Mouse (Mus musculus): ENCODE results near the gene Fcgr1. TPM values are rescaled to one million over a fixed set of nuclear protein-coding genes. Genes with fewer than 3 reads are reported as not detected.
"Not testable (repeated sequence)": the region's sequence is repeated elsewhere in the genome, so short reads cannot be mapped to it uniquely, and the experiment has no call there.

Gene Fcgr1
- total and polyA plus RNA-seq, 2 experiments from 2014 or later: 1.5 to 3.0 TPM

- Histone ChIP-seq H3K4me1 (ENCODE audit: control insufficient read depth, insufficient read depth) (no peaks in the 10 kb centered on the region), H3K27ac (ENCODE audit: low read depth) (no peak overlapping the region)
Observed at GRCm38 (mm10) chr3:96330603-96331002, 36.8 kb upstream of the Fcgr1 start.

GRCm38 (mm10) chr3:96330181-96330580 is 36.4 kb upstream of the Fcgr1 start:
- peaks cover 92% of the 10 kb centered on the region for H3K27me3 ChIP-seq (ENCODE audit: control insufficient read depth, insufficient read depth, low read length)
- no peak overlapping the region for H3K9ac ChIP-seq (replicated peaks; ENCODE audit: low read depth, low read length)
- TF ChIP-seq CTCF (IDR thresholded peaks at IDR 0.05; ENCODE audit: low read depth) (no peak), EP300 (IDR thresholded peaks at IDR 0.05; ENCODE audit: low read depth) (no peak)
- DNase-seq (ENCODE audit: low spot score) (no peak), ATAC-seq (ENCODE audit: insufficient read depth, low read depth) (no peak)
- no peak overlapping the region for H3K4me3 ChIP-seq (ENCODE audit: low read depth, low read length)
- no peaks in the 10 kb centered on the region for H3K9me3 ChIP-seq (replicated peaks; ENCODE audit: control insufficient read depth, low read length)
- no peak overlapping the region for H3K27ac ChIP-seq (ENCODE audit: low read depth)
- no peaks in the 10 kb centered on the region for H3K36me3 ChIP-seq (replicated peaks; ENCODE audit: control insufficient read depth, insufficient read depth, low read length)
- WGBS: 84% methylated on average over 4 of the region's 4 CpGs
- no peaks in the 10 kb centered on the region for H3K4me1 ChIP-seq (ENCODE audit: control insufficient read depth, insufficient read depth)
- H3K4me2 ChIP-seq (ENCODE audit: low read depth, low read length): no peak overlapping the region

More at GRCm38 (mm10) chr3:96330603-96331002, 36.8 kb upstream of the Fcgr1 start:
- TF ChIP-seq EP300 (IDR thresholded peaks at IDR 0.05; ENCODE audit: low read depth): no peak
- H3K4me3 ChIP-seq (ENCODE audit: low read depth, low read length): no peak overlapping the region
- H3K9ac ChIP-seq (replicated peaks; ENCODE audit: low read depth, low read length): no peak overlapping the region
- H3K4me2 ChIP-seq (ENCODE audit: low read depth, low read length): no peak overlapping the region
- 66% methylated on average over 7 of the region's 7 CpGs for WGBS
- ATAC-seq (ENCODE audit: insufficient read depth, low read depth): no peak
- H3K36me3 ChIP-seq (replicated peaks; ENCODE audit: control insufficient read depth, insufficient read depth, low read length): no peaks in the 10 kb centered on the region
- H3K9me3 ChIP-seq (replicated peaks; ENCODE audit: control insufficient read depth, low read length): no peaks in the 10 kb centered on the region
- H3K27me3 ChIP-seq (ENCODE audit: control insufficient read depth, insufficient read depth, low read length): peaks cover 93% of the 10 kb centered on the region
- no peak for DNase-seq (ENCODE audit: low spot score)

GRCm38 (mm10) chr3:96328730-96329387 is 35.1 kb upstream of the Fcgr1 start:
- TF ChIP-seq CTCF (IDR thresholded peaks at IDR 0.05; ENCODE audit: low read depth) (no peak), EP300 (IDR thresholded peaks at IDR 0.05; ENCODE audit: low read depth) (no peak)
- Histone ChIP-seq H3K4me3 (ENCODE audit: low read depth, low read length) (peak overlapping the region; percentile 39), H3K9me3 (replicated peaks; ENCODE audit: control insufficient read depth, low read length) (no peaks in the 10 kb centered on the region), H3K27me3 (ENCODE audit: control insufficient read depth, insufficient read depth, low read length) (peaks cover 92% of the 10 kb centered on the region), H3K27ac (ENCODE audit: low read depth) (no peak overlapping the region), H3K36me3 (replicated peaks; ENCODE audit: control insufficient read depth, insufficient read depth, low read length) (no peaks in the 10 kb centered on the region), H3K9ac (replicated peaks; ENCODE audit: low read depth, low read length) (no peak overlapping the region), H3K4me1 (ENCODE audit: control insufficient read depth, insufficient read depth) (no peaks in the 10 kb centered on the region), H3K4me2 (ENCODE audit: low read depth, low read length) (no peak overlapping the region)
- no peak for DNase-seq (ENCODE audit: low spot score)
- WGBS: 21% methylated on average over 15 of the region's 15 CpGs
- no peak for ATAC-seq (ENCODE audit: insufficient read depth, low read depth)

GRCm38 (mm10) chr3:96328060-96328729 is 34.4 kb upstream of the Fcgr1 start:
- WGBS: under 1% methylated on average over 35 of the region's 49 CpGs
- peak; percentile 93 for ATAC-seq (ENCODE audit: insufficient read depth, low read depth)
- Histone ChIP-seq H3K4me2 (ENCODE audit: low read depth, low read length) (peak overlapping the region; percentile 62), H3K4me3 (ENCODE audit: low read depth, low read length) (peak overlapping the region; percentile 39), H3K27me3 (ENCODE audit: control insufficient read depth, insufficient read depth, low read length) (peaks cover 92% of the 10 kb centered on the region)
- not testable (repeated sequence) for H3K27ac ChIP-seq (ENCODE audit: low read depth); H3K4me1 ChIP-seq (ENCODE audit: control insufficient read depth, insufficient read depth); H3K9me3 ChIP-seq (replicated peaks; ENCODE audit: control insufficient read depth, low read length); DNase-seq (ENCODE audit: low spot score); H3K36me3 ChIP-seq (replicated peaks; ENCODE audit: control insufficient read depth, insufficient read depth, low read length); H3K9ac ChIP-seq (replicated peaks; ENCODE audit: low read depth, low read length)

- Histone ChIP-seq H3K9me3 (replicated peaks; ENCODE audit: control insufficient read depth, low read length) (no peaks in the 10 kb centered on the region), H3K27ac (ENCODE audit: low read depth) (no peak overlapping the region), H3K4me2 (ENCODE audit: low read depth, low read length) (peak overlapping the region; percentile 62), H3K9ac (replicated peaks; ENCODE audit: low read depth, low read length) (no peak overlapping the region), H3K4me1 (ENCODE audit: control insufficient read depth, insufficient read depth) (no peaks in the 10 kb centered on the region), H3K4me3 (ENCODE audit: low read depth, low read length) (peak overlapping the region; percentile 39), H3K36me3 (replicated peaks; ENCODE audit: control insufficient read depth, insufficient read depth, low read length) (no peaks in the 10 kb centered on the region), H3K27me3 (ENCODE audit: control insufficient read depth, insufficient read depth, low read length) (peaks cover 89% of the 10 kb centered on the region)
- TF ChIP-seq CTCF (IDR thresholded peaks at IDR 0.05; ENCODE audit: low read depth) (no peak), EP300 (IDR thresholded peaks at IDR 0.05; ENCODE audit: low read depth) (no peak)
- under 1% methylated on average over 10 of the region's 18 CpGs for WGBS
- ATAC-seq (ENCODE audit: insufficient read depth, low read depth): no peak; the same call in 1 of the 2 replicates
- no peak for DNase-seq (ENCODE audit: low spot score)
Observed at GRCm38 (mm10) chr3:96327647-96328046, 33.9 kb upstream of the Fcgr1 start.

Data from heart, postnatal 0 days (tissue).